Mouse (Mus musculus) midbrain, embryonic 16.5 days (tissue): ENCODE data around the gene Tmtc2. TPM values are rescaled to one million over a fixed set of nuclear protein-coding genes. Genes with fewer than 3 reads are reported as not detected.

Experiments used
- ATAC-seq: fragments of 200-750 bp; cut with Nextera tagmentation; 2 replicates; pipeline ENCODE4 v1.8.0; 2017; ENCODE audit warnings: moderate TSS enrichment
- H3K27ac ChIP-seq: fragments of 300-500 bp; sonication (generic); 2 replicates; pipeline ENCODE4 v1.5.1; 2014; ENCODE audit warnings: mild to moderate bottlenecking, low read length, mixed read lengths
- H3K27me3 ChIP-seq: fragments of 300-500 bp; sonication (generic); 2 replicates; pipeline ENCODE4 v1.6.1; 2014; ENCODE audit warnings: low read depth, low read length, mixed read lengths; ENCODE audit not compliant: control insufficient read depth, insufficient read depth
- H3K36me3 ChIP-seq: fragments of 300-500 bp; sonication (generic); 2 replicates; pipeline ENCODE4 v1.6.1; 2014; ENCODE audit warnings: mild to moderate bottlenecking, low read length, moderate library complexity, mixed read lengths; ENCODE audit not compliant: control insufficient read depth, insufficient read depth
- H3K4me1 ChIP-seq: fragments of 300-500 bp; sonication (generic); 2 replicates; pipeline ENCODE4 v1.6.1; 2014; ENCODE audit warnings: mild to moderate bottlenecking, low read length, mixed read lengths; ENCODE audit not compliant: control insufficient read depth, insufficient read depth
- H3K4me2 ChIP-seq: fragments of 300-500 bp; sonication (generic); 2 replicates; pipeline ENCODE4 v1.6.1; 2014; ENCODE audit warnings: mild to moderate bottlenecking, low read length, mixed read lengths
- H3K4me3 ChIP-seq: fragments of 300-500 bp; sonication (generic); 2 replicates; pipeline ENCODE4 v1.5.1; 2014; ENCODE audit warnings: low read depth, mild to moderate bottlenecking, low read length, moderate library complexity, mixed read lengths
- H3K9ac ChIP-seq: fragments of 300-500 bp; sonication (generic); 2 replicates; pipeline ENCODE4 v1.6.1; 2014; ENCODE audit warnings: low read depth, low read length, mixed read lengths
- H3K9me3 ChIP-seq: fragments of 300-500 bp; sonication (generic); replicated peaks from 2 replicates; pipeline ENCODE4 v1.6.1; 2014; ENCODE audit warnings: mild to moderate bottlenecking, low read length, mixed read lengths; ENCODE audit not compliant: control insufficient read depth, poor library complexity, severe bottlenecking
- WGBS: fragments of 180-500 bp; shearing (Covaris S2); extraction: QIAGEN DNeasy Blood & Tissue Kit; methylation state at CpG from one replicate; pipeline ENCODE4 v1.1.7; 2014; 5-methylcytosine and 5-hydroxymethylcytosine counted together
- polyA plus RNA-seq: library from polyadenylated mRNA; unstranded; fragments of >200 nt; fragmentation: Nextera tagmentation; extraction: Ambion mirVana; gene quantifications from 2 replicates; pipeline ENCODE4 v1.2.1, GENCODE M21; 2015

The Tmtc2 gene
- polyA plus RNA-seq, 1 experiment from 2014 or later, result 6.4 TPM

DNA sequence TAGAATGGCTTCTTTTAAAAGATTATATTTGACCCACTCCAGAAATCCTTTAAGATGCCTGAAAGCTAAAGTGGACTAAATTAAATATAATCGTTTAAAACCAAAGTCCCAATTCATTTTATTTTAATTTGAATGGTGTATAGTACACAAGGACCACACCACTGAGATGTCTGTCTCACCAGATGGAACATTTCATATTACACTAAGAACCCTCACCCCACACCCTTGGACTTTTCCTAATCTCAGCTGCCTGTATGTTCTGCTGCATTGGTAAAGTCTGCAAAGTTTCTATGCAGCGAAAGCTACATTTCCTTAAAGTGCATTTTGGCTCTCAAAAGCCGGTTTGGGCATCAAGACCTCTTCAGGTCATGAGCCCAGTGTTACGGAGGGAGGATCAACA, 12.7 kb downstream of the Tmtc2 start:
- H3K27me3 ChIP-seq, result no peaks in the 10 kb centered on the region
- no peaks in the 10 kb centered on the region for H3K36me3 ChIP-seq
- WGBS, result 96% methylated on average over 4 of the region's 4 CpGs
- no peak overlapping the region for H3K4me3 ChIP-seq
- no peak for ATAC-seq
- H3K4me2 ChIP-seq, result no peak overlapping the region
- no peak overlapping the region for H3K9ac ChIP-seq
- H3K27ac ChIP-seq, result no peak overlapping the region
- H3K4me1 ChIP-seq, result no peaks in the 10 kb centered on the region; the same call in 1 of the 2 replicates
- H3K9me3 ChIP-seq, result no peaks in the 10 kb centered on the region

DNA sequence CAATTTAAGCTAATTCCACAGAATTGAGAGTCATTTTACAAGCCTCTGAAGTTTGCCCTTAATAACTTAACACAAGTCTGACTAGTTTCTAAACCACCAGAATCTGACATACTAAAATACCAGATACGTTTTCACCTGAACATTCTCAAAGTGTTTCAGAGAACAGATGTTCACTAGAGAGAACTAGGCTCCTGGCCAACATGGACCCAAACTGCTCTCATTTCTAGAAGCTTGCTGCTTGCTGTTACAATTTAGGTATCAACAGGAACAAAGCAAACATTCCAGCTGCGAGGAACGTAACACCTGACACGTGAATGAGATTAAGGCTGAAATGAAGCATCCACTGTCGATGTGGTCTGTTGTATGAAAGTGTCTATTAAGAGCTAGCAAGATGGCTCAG, 16.7 kb downstream of the Tmtc2 start:
- H3K27ac ChIP-seq, result no peak overlapping the region
- no peaks in the 10 kb centered on the region for H3K36me3 ChIP-seq
- H3K9me3 ChIP-seq, result no peaks in the 10 kb centered on the region
- no peak for ATAC-seq
- no peaks in the 10 kb centered on the region for H3K4me1 ChIP-seq
- no peak overlapping the region for H3K9ac ChIP-seq
- H3K4me3 ChIP-seq, result no peak overlapping the region
- WGBS, result 74% methylated on average over 5 of the region's 5 CpGs
- H3K27me3 ChIP-seq, result no peaks in the 10 kb centered on the region
- no peak overlapping the region for H3K4me2 ChIP-seq

DNA sequence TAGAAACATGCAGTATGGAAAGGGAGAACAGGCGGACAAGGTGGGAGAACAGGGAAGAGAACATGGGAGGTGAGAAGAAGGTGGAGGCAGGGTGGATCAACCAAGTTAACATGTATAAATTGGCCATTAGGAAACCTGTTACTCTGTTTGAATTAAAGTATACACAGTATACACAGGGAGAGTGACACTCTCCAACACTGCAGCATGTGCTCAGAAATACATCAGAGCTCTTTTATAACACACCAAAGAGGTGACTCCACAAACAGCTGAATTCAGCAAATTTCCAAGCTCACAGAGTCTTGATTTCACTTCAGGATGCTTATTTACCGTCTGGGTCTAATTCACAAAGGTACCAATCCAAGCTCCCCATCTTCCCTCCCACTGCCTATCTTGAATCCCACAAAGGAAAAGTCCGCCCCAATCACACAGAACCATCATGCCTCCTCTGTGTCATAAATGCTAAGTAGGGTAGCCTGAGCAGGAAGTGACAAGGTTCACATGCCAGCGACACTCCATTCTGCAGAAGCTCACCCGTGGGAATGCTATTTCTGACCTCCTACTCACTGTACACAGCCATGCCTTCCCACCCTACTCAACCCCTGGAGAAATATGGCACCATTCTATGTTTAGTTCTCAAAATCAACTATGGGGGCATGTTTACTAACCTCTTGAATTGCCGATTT, 17.2 kb downstream of the Tmtc2 start:
- Histone ChIP-seq H3K4me2 (no peak overlapping the region), H3K9ac (no peak overlapping the region), H3K27ac (no peak overlapping the region), H3K4me3 (no peak overlapping the region), H3K4me1 (no peaks in the 10 kb centered on the region), H3K36me3 (no peaks in the 10 kb centered on the region), H3K9me3 (no peaks in the 10 kb centered on the region), H3K27me3 (no peaks in the 10 kb centered on the region)
- no peak for ATAC-seq
- 84% methylated on average over 6 of the region's 6 CpGs for WGBS

DNA sequence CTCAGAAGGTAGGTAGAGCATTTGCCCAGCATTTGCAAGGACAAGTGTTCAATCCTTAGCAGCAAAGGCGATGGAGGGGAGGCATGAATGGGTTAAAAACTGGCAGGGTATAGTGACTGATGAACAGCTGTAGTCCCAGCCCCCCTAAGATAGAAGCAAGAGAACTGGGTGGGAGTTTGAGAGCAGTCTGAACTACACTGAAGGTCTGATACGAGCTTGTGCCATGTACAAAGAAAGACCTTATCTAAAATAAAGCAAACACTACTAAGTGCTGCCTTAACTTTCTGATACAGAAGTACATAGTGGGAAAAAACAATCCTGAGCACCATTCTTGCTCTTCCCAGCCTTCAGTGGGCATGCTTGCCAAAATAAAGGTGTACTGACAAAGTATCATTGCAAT, 20.1 kb downstream of the Tmtc2 start:
- Histone ChIP-seq H3K9ac (no peak overlapping the region), H3K4me2 (no peak overlapping the region), H3K9me3 (no peaks in the 10 kb centered on the region), H3K27me3 (no peaks in the 10 kb centered on the region), H3K4me3 (no peak overlapping the region), H3K4me1 (no peaks in the 10 kb centered on the region), H3K27ac (no peak overlapping the region), H3K36me3 (no peaks in the 10 kb centered on the region)
- no peak for ATAC-seq
- WGBS, result 90% methylated on average over 2 of the region's 2 CpGs

DNA sequence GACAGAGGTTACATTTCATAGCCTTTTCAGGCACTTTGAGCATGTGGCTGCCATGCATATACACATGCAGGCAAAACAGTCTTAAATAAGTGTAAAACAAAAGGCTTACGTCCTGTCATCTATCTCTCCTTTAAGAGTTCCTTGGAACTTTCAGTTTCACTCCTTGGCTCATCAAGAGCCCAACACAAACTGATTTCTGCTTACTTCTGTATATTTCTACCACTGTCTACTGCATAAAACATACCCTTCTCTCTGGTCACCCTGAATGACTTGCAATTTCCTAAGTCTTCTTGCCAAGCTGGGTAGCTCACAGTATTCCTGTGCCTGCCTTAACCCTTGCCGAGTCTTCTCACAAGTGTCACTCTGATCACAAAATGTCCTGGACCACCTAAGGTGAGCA, 26.2 kb downstream of the Tmtc2 start:
- H3K27me3 ChIP-seq, result no peaks in the 10 kb centered on the region
- no peak overlapping the region for H3K4me2 ChIP-seq
- H3K9ac ChIP-seq, result no peak overlapping the region
- ATAC-seq, result no peak
- H3K9me3 ChIP-seq, result no peaks in the 10 kb centered on the region
- no peak overlapping the region for H3K27ac ChIP-seq
- H3K4me1 ChIP-seq, result no peaks in the 10 kb centered on the region
- no peak overlapping the region for H3K4me3 ChIP-seq
- WGBS, result 91% methylated on average over 2 of the region's 2 CpGs
- no peaks in the 10 kb centered on the region for H3K36me3 ChIP-seq

DNA sequence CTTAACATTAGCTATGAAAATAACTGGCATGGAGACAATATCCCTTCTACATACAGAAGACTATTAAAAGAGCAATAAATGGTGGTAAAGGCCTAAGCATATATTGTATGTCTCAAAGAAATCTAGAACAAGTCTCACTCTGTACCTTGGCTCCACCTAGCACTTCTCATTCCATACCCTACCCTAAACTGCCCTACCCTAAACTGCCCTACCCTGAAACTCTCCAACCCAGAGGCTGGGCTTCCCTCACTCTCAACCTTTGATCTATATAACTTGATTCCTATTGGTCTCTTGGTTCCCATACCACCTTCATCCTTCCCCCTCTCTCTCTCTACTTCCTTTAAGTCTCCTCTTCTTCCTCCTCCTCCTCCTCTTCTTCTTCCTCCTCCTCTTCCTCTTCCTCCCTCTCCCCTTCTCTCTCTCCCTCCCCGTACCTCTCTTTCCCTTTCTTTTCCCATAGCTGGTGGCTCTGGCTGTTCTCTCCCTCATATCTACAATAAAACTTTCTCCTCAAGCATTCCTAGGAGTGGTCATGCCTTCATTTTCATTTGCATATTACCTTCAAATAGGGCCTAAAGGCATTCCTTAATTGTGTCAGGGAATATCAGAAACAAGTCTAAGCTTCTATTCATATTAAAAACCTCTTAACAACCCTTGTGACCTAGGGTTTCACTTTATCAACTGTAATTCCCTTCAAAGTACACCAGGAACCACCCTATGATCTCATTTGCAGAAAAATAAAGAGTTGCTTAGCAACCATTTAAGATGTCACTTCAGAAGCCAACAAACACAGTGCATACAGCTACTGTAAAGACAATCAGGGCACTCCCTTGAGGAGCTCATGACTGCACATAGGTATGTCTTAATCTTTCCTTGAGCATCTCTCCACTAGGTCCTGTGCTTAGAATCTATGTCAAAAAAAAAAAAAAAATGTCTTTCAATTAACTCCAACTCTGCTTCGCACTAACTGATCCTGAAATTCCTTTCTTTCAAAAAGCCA, 29.9 kb downstream of the Tmtc2 start:
- ATAC-seq, result no peak
- Histone ChIP-seq H3K9me3 (no peaks in the 10 kb centered on the region), H3K4me2 (no peak overlapping the region), H3K27me3 (no peaks in the 10 kb centered on the region), H3K4me3 (no peak overlapping the region), H3K9ac (no peak overlapping the region), H3K27ac (no peak overlapping the region), H3K4me1 (peaks cover 6% of the 10 kb centered on the region), H3K36me3 (no peaks in the 10 kb centered on the region)
- 78% methylated on average over 2 of the region's 2 CpGs for WGBS

DNA sequence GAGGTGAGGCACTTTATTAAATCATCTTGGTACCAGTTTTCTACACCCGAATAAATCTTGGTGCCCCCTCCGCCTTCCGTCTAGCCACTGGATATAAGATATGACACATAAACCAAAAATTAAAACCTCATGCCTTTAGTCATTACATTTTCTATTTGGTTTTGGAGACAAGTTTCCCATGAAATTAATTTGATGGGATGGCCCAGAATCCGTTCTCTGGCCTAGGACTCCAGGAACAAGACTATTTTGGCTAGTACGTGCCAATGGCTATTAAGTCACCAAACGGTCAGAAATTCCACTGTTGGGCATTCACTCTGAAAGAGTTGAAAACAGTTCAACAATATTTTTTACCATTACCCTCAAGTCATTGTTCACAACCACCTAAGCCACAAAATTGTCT, 32.2 kb downstream of the Tmtc2 start:
- Histone ChIP-seq H3K4me2 (no peak overlapping the region), H3K36me3 (no peaks in the 10 kb centered on the region), H3K27ac (no peak overlapping the region), H3K4me1 (peaks cover 8% of the 10 kb centered on the region), H3K9me3 (no peaks in the 10 kb centered on the region), H3K4me3 (no peak overlapping the region), H3K9ac (no peak overlapping the region), H3K27me3 (no peaks in the 10 kb centered on the region)
- no peak for ATAC-seq
- WGBS, result 95% methylated on average over 6 of the region's 6 CpGs

DNA sequence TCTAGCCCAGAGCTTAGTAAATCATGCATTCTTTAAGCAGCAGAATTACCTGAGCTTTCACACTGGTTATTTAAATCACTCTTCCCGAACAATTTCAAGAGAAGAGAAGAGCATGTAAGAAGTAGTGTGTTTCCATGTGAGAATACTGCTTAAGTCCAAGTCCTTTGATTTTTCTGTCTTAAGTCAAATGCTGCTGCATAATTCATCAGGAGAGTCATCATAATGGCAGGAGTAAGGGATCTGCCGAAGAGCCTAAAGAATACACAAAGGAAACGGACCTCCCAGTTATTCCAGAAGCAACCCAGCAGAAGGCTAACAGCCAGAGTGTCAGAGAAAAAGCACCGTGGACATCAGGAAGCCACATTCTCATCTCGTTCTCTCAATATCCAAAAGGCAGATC, 34.6 kb downstream of the Tmtc2 start:
- H3K9me3 ChIP-seq, result no peaks in the 10 kb centered on the region
- H3K9ac ChIP-seq, result no peak overlapping the region
- no peak overlapping the region for H3K4me3 ChIP-seq
- WGBS, result 21% methylated on average over 5 of the region's 5 CpGs
- H3K36me3 ChIP-seq, result no peaks in the 10 kb centered on the region
- 0 out of 2 replicates have a peak overlapping the region, but pooled peaks have one; percentile 2 for H3K27ac ChIP-seq
- peak overlapping the region; percentile 10; the same call in 1 of the 2 replicates for H3K4me2 ChIP-seq
- peaks cover 8% of the 10 kb centered on the region for H3K4me1 ChIP-seq
- peak; percentile 55; the same call in 1 of the 2 replicates for ATAC-seq
- H3K27me3 ChIP-seq, result no peaks in the 10 kb centered on the region

DNA sequence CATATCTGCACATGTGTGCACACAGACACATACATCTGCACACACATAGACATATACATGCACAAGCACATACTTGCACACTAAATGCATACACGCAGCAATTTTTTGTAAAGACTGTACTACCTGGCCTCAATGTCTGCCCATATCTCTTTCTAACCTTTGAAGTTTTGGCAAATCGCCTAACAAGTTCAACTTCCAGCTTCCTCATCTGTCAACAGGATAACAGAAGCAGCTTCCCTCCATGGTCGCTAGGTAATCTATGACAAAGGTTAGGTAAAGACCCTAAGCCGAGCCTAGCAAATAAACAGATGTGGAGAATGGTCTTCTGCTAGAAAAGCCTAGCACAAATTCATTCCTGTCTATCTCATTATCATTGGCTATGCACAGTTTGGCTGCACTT, 37.3 kb downstream of the Tmtc2 start:
- Histone ChIP-seq H3K27ac (no peak overlapping the region), H3K4me1 (peaks cover 8% of the 10 kb centered on the region), H3K9ac (no peak overlapping the region), H3K27me3 (no peaks in the 10 kb centered on the region), H3K4me2 (no peak overlapping the region), H3K4me3 (no peak overlapping the region), H3K9me3 (no peaks in the 10 kb centered on the region), H3K36me3 (no peaks in the 10 kb centered on the region)
- no peak for ATAC-seq
- WGBS, result 91% methylated on average over 4 of the region's 4 CpGs
